Mouse (Mus musculus) T-helper 2 cell (primary cell): Measurements from ENCODE around the gene Cacng7.

Source experiments
- in situ Hi-C: fragments of 300-600 bp; cut with MboI, MseI; formaldehyde crosslinking; loops from one replicate; pipeline ENCODE4 v1.15.1; 2025; ENCODE audit warnings: high pct_unique_total_duplicates

Gene Cacng7

GRCm38 (mm10) chr7:3301628-3302555, 30.9 kb upstream of the Cacng7 start:
- in situ Hi-C loops, result no loop called here

- in situ Hi-C loops, result no loop called here
These were observed 30.0 kb upstream of the Cacng7 start for GRCm38 (mm10) chr7:3302556-3303275.

- in situ Hi-C loops, result no loop called here
These were observed 29.4 kb upstream of the Cacng7 start for GRCm38 (mm10) chr7:3303276-3303781.

GRCm38 (mm10) chr7:3303789-3304188, 29.0 kb upstream of the Cacng7 start:
- in situ Hi-C loops, result no loop called here

- in situ Hi-C loops, result no loop called here
These were observed 28.5 kb upstream of the Cacng7 start for GRCm38 (mm10) chr7:3304298-3304697.

- in situ Hi-C loops, result no loop called here
These were observed 26.4 kb upstream of the Cacng7 start for GRCm38 (mm10) chr7:3306400-3306799.

- in situ Hi-C loops, result no loop called here
These were observed 24.1 kb upstream of the Cacng7 start for GRCm38 (mm10) chr7:3308646-3309045.

GRCm38 (mm10) chr7:3310233-3310632, 22.5 kb upstream of the Cacng7 start:
- in situ Hi-C loops, result no loop called here

GRCm38 (mm10) chr7:3313571-3313970, 19.2 kb upstream of the Cacng7 start:
- in situ Hi-C loops, result no loop called here

- in situ Hi-C loops, result no loop called here
These were observed 18.6 kb upstream of the Cacng7 start for GRCm38 (mm10) chr7:3314121-3314520.

- in situ Hi-C loops, result no loop called here
These were observed 15.1 kb upstream of the Cacng7 start for GRCm38 (mm10) chr7:3317704-3318103.

GRCm38 (mm10) chr7:3320856-3321255, 11.9 kb upstream of the Cacng7 start:
- in situ Hi-C loops, result no loop called here

- in situ Hi-C loops, result no loop called here
These were observed 8.9 kb upstream of the Cacng7 start for GRCm38 (mm10) chr7:3323826-3324225.

- in situ Hi-C loops, result no loop called here
These were observed 4.8 kb upstream of the Cacng7 start for GRCm38 (mm10) chr7:3327961-3328360.

- in situ Hi-C loops, result no loop called here
These were observed 2.8 kb upstream of the Cacng7 start for GRCm38 (mm10) chr7:3329776-3330546.

- in situ Hi-C loops, result no loop called here
These were observed 1.6 kb upstream of the Cacng7 start for GRCm38 (mm10) chr7:3331171-3331570.

GRCm38 (mm10) chr7:3331581-3332223, 1.1 kb upstream of the Cacng7 start:
- in situ Hi-C loops, result no loop called here

GRCm38 (mm10) chr7:3332224-3332615, 535 bp upstream of the Cacng7 start:
- in situ Hi-C loops, result no loop called here

- in situ Hi-C loops, result no loop called here
These were observed 787 bp downstream of the Cacng7 start for GRCm38 (mm10) chr7:3333542-3333941.

- in situ Hi-C loops, result no loop called here
These were observed 3.7 kb downstream of the Cacng7 start for GRCm38 (mm10) chr7:3336412-3336811.

GRCm38 (mm10) chr7:3338286-3338935, 5.7 kb downstream of the Cacng7 start:
- in situ Hi-C loops, result no loop called here
